Mouse (Mus musculus): ENCODE results near the gene Bloc1s3.

DNA sequence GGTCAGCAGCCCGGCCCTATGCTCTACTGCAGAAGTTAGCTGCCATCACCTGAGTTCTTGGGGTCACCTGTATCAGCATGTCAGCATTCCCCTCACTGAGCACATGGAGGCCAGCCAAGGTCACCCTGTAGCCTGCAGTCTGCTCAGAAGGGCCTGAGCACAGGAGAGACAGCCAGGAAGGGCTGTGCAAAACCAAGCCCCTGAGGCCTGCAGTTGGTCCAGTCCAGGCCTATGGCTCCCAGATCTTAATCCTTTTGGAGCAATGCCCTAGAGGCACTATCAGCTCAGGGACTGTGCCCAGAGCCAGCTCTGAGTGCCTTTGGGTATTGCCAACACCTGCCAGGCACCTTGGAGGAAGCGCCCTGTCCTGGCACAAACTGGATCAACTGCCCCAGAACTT, 48.9 kb upstream of the Bloc1s3 start:
- TF ChIP-seq CTCF (conservative IDR thresholded peaks at IDR 0.05; ENCODE audit: low read length) (no peak), POU5F1 (IDR thresholded peaks at IDR 0.05; ENCODE audit: borderline replicate concordance, low read length) (no peak), NANOG (IDR thresholded peaks at IDR 0.05; ENCODE audit: borderline replicate concordance, low read length) (no peak)

All from E14TG2a.4 (cell line).